Comparison of ENCODE assay signal across 8 mouse cellular contexts in genomic region chr17:49615241-49615651, GRCm38 (mm10). TPM values are rescaled to one million over a fixed set of nuclear protein-coding genes. Genes with fewer than 3 reads are reported as not detected.
DNase-seq lines count a peak whose midpoint lies in the region; ATAC-seq lines count a peak whose summit lies in the region.

No protein-coding gene starts in this region.

- H3K36me3 ChIP-seq in heart, embryonic 16.5 days (ENCODE audit: control insufficient read depth, insufficient read depth): no peaks in the 10 kb centered on the region
- H3K36me3 ChIP-seq in hindbrain, embryonic 11.5 days (ENCODE audit: control insufficient read depth, insufficient read depth, low read length): no peaks in the 10 kb centered on the region

- DNase-seq in heart, postnatal 10 days: no peak
- peak; percentile 33 for DNase-seq in hindbrain, embryonic 11.5 days (ENCODE audit: low spot score)
- no peak for DNase-seq in ovary, postnatal 14 days (ENCODE audit: low spot score)
- no peak for DNase-seq in layer of hippocampus, postnatal 14 days (ENCODE audit: low spot score in 2 of 2)
- no peak for DNase-seq in layer of hippocampus, postnatal 36 days

- peak overlapping the region; percentile 99 for H3K4me2 ChIP-seq in heart, embryonic 16.5 days (ENCODE audit: low read depth, low read length)
- peak overlapping the region; percentile 94 for H3K4me2 ChIP-seq in hindbrain, embryonic 11.5 days (replicated peaks; ENCODE audit: low read depth, low read length)

- no peaks in the 10 kb centered on the region; the same call in 1 of the 2 replicates for H3K9me3 ChIP-seq in heart, embryonic 16.5 days (replicated peaks; ENCODE audit: control insufficient read depth, low read length)
- H3K9me3 ChIP-seq in hindbrain, embryonic 11.5 days (ENCODE audit: control insufficient read depth, low read length): no peaks in the 10 kb centered on the region

- H3K27me3 ChIP-seq in heart, embryonic 16.5 days (ENCODE audit: control insufficient read depth, insufficient read depth, low read length): no peaks in the 10 kb centered on the region
- H3K27me3 ChIP-seq in hindbrain, embryonic 11.5 days (ENCODE audit: control insufficient read depth, insufficient read depth, low read length): no peaks in the 10 kb centered on the region

- peaks cover 5% of the 10 kb centered on the region for H3K4me1 ChIP-seq in heart, embryonic 16.5 days (ENCODE audit: control insufficient read depth, insufficient read depth, low read length)
- H3K4me1 ChIP-seq in brown adipose tissue, adult 24 weeks (ENCODE audit: control insufficient read depth, insufficient read depth, insufficient read length, low read length): no peaks in the 10 kb centered on the region; the same call in 1 of the 2 replicates
- H3K4me1 ChIP-seq in hindbrain, embryonic 11.5 days (replicated peaks; ENCODE audit: control insufficient read depth, insufficient read depth, low read length): 0 out of 2 replicates have a peak, but pooled peaks cover 2% of the 10 kb centered on the region

- peak; percentile 73 for ATAC-seq in heart, embryonic 16.5 days (replicated peaks; ENCODE audit: extremely low read depth, insufficient read depth, low FRiP score)
- peak; percentile 85 for ATAC-seq in hindbrain, embryonic 11.5 days (ENCODE audit: low FRiP score)
- ATAC-seq in megakaryocyte-erythroid progenitor cell, adult 5-6 weeks (replicated peaks; ENCODE audit: low FRiP score, low TSS enrichment, poor library complexity, severe bottlenecking): peak; percentile 59

- intact Hi-C loops in heart, postnatal 10 days (cut with DNase I): no loop called here

- WGBS in heart, embryonic 16.5 days: 1% methylated on average over 26 of the region's 26 CpGs
- under 1% methylated on average over 26 of the region's 26 CpGs for WGBS in hindbrain, embryonic 11.5 days

- H3K4me3 ChIP-seq in heart, embryonic 16.5 days (ENCODE audit: low read length): peak overlapping the region; percentile 71
- H3K4me3 ChIP-seq in brown adipose tissue, adult 24 weeks (ENCODE audit: insufficient read depth, low read depth, low read length): peak overlapping the region; percentile 46
- peak overlapping the region; percentile 57 for H3K4me3 ChIP-seq in hindbrain, embryonic 11.5 days (ENCODE audit: low read depth, low read length)

- H3K27ac ChIP-seq in heart, embryonic 16.5 days (ENCODE audit: low read length): no peak overlapping the region
- H3K27ac ChIP-seq in brown adipose tissue, adult 24 weeks (replicated peaks; ENCODE audit: low read depth, low read length): no peak overlapping the region
- H3K27ac ChIP-seq in hindbrain, embryonic 11.5 days (ENCODE audit: low read depth, low read length): no peak overlapping the region; the same call in 1 of the 2 replicates

- peak overlapping the region; percentile 72 for H3K9ac ChIP-seq in heart, embryonic 16.5 days (ENCODE audit: low read length)
- H3K9ac ChIP-seq in hindbrain, embryonic 11.5 days (ENCODE audit: low read depth, low read length): peak overlapping the region; percentile 58

RNA-seq across cellular contexts. Expression of gene Kif6, which starts 0.3 kb away (rescaled TPM):
- polyA plus RNA-seq in heart, embryonic 16.5 days (2015; fragmentation: Nextera tagmentation; extraction: Ambion mirVana): 2.6 and 2.7 TPM in 2 replicates
- total RNA-seq in heart, postnatal 10 days (2021): 1 to 10 TPM; 4.3 to 5.7 TPM
- not detected in 2 replicates for polyA plus RNA-seq in brown adipose tissue, adult 24 weeks (2012; ENCODE audit: insufficient read depth, insufficient read length, missing spikeins)
- polyA plus RNA-seq in hindbrain, embryonic 11.5 days (2014; fragmentation: Nextera tagmentation; extraction: Ambion mirVana): 3.1 and 3.6 TPM in 2 replicates
- not detected in 2 replicates for total RNA-seq in megakaryocyte-erythroid progenitor cell, adult 5-6 weeks (2014; fragmentation: Nextera tagmentation)
- not detected in 2 replicates for total RNA-seq in megakaryocyte-erythroid progenitor cell, adult 5-6 weeks (2017)
- 1 to 10 TPM; 3.9 to 4.8 TPM for total RNA-seq in layer of hippocampus, postnatal 14 days (2021)
- total RNA-seq in layer of hippocampus, postnatal 36 days (2021): 1 to 10 TPM; 4.7 to 5.0 TPM

RNA-seq across cellular contexts. Expression of gene Daam2, which starts 51.1 kb away (rescaled TPM):
- 3.4 and 5.6 TPM in 2 replicates for polyA plus RNA-seq in heart, embryonic 16.5 days (2015; fragmentation: Nextera tagmentation; extraction: Ambion mirVana)
- total RNA-seq in heart, postnatal 10 days (2021): 10 to 100 TPM; 14.2 to 16.3 TPM
- 1.2 TPM in 2 replicates for polyA plus RNA-seq in brown adipose tissue, adult 24 weeks (2012; ENCODE audit: insufficient read depth, insufficient read length, missing spikeins)
- 3.9 and 4.0 TPM in 2 replicates for polyA plus RNA-seq in hindbrain, embryonic 11.5 days (2014; fragmentation: Nextera tagmentation; extraction: Ambion mirVana)
- not detected in 2 replicates for total RNA-seq in megakaryocyte-erythroid progenitor cell, adult 5-6 weeks (2014; fragmentation: Nextera tagmentation)
- not detected in 2 replicates for total RNA-seq in megakaryocyte-erythroid progenitor cell, adult 5-6 weeks (2017)
- 10 to 100 TPM; 62.8 to 73.6 TPM for total RNA-seq in layer of hippocampus, postnatal 14 days (2021)
- 10 to 100 TPM; 54.7 to 69.8 TPM for total RNA-seq in layer of hippocampus, postnatal 36 days (2021)

Comparison
In these comparisons a context has a peak if more than half of its experiments do, and no peak if none do; other contexts are left out.
1. RNA of gene Kif6, which starts 0.3 kb away (total RNA-seq): 4.3 to 5.7 TPM in heart, postnatal 10 days, 4.7 to 5.0 TPM in layer of hippocampus, postnatal 36 days and 3.9 to 4.8 TPM in layer of hippocampus, postnatal 14 days; not detected in megakaryocyte-erythroid progenitor cell, adult 5-6 weeks; every median in the first group is over 4 times any median in the second.
2. RNA of gene Daam2, which starts 51.1 kb away (total RNA-seq): 62.8 to 73.6 TPM in layer of hippocampus, postnatal 14 days, 54.7 to 69.8 TPM in layer of hippocampus, postnatal 36 days and 14.2 to 16.3 TPM in heart, postnatal 10 days; not detected in megakaryocyte-erythroid progenitor cell, adult 5-6 weeks; every median in the first group is over 10 times any median in the second.
3. Peak in every context shown above with its lines, with median percentiles within 50 percentile points of each other: ATAC-seq and H3K4me3 ChIP-seq.